Comparison of ENCODE assay signal across 8 mouse cellular contexts in genomic region chr4:57927464-57928205, GRCm38 (mm10). TPM values are rescaled to one million over a fixed set of nuclear protein-coding genes. Genes with fewer than 3 reads are reported as not detected.
DNase-seq lines count a peak whose midpoint lies in the region; ATAC-seq lines count a peak whose summit lies in the region.

No protein-coding gene starts in this region.

- no peak overlapping the region for H3K4me3 ChIP-seq in forebrain, embryonic 13.5 days
- no peak overlapping the region for H3K4me3 ChIP-seq in forebrain, embryonic 11.5 days (ENCODE audit: low read depth, low read length)
- H3K4me3 ChIP-seq in intestine, embryonic 16.5 days (ENCODE audit: low read length) = no peak overlapping the region
- no peak overlapping the region for H3K4me3 ChIP-seq in midbrain, embryonic 14.5 days (replicated peaks; ENCODE audit: low read depth, low read length)

- peak; percentile 63; the same call in 1 of the 2 replicates for ATAC-seq in forebrain, embryonic 13.5 days
- ATAC-seq in forebrain, embryonic 11.5 days (replicated peaks; ENCODE audit: low FRiP score) = no peak
- ATAC-seq in intestine, embryonic 16.5 days = peak; percentile 62
- no peak; the same call in 1 of the 2 replicates for ATAC-seq in midbrain, embryonic 14.5 days (ENCODE audit: low FRiP score, low TSS enrichment)

- H3K27ac ChIP-seq in forebrain, embryonic 13.5 days = no peak overlapping the region
- no peak overlapping the region for H3K27ac ChIP-seq in forebrain, embryonic 11.5 days (ENCODE audit: low read depth, low read length)
- no peak overlapping the region for H3K27ac ChIP-seq in intestine, embryonic 16.5 days (ENCODE audit: low read length)
- no peak overlapping the region for H3K27ac ChIP-seq in midbrain, embryonic 14.5 days (replicated peaks; ENCODE audit: low read depth, low read length)

- WGBS in forebrain, embryonic 13.5 days = 27% methylated on average over 3 of the region's 3 CpGs
- 24% methylated on average over 3 of the region's 3 CpGs for WGBS in forebrain, embryonic 11.5 days
- WGBS in intestine, embryonic 16.5 days = 29% methylated on average over 3 of the region's 3 CpGs
- 30% methylated on average over 3 of the region's 3 CpGs for WGBS in midbrain, embryonic 14.5 days

- no peak overlapping the region for H3K9ac ChIP-seq in forebrain, embryonic 13.5 days
- H3K9ac ChIP-seq in forebrain, embryonic 11.5 days (ENCODE audit: low read length) = no peak overlapping the region
- H3K9ac ChIP-seq in intestine, embryonic 16.5 days (ENCODE audit: low read depth, low read length) = no peak overlapping the region
- no peak overlapping the region for H3K9ac ChIP-seq in midbrain, embryonic 14.5 days (replicated peaks; ENCODE audit: low read length)

- no peaks in the 10 kb centered on the region; the same call in none of the 2 replicates for H3K9me3 ChIP-seq in forebrain, embryonic 13.5 days (replicated peaks)
- H3K9me3 ChIP-seq in forebrain, embryonic 11.5 days (ENCODE audit: control insufficient read depth, low read length) = no peaks in the 10 kb centered on the region
- no peaks in the 10 kb centered on the region for H3K9me3 ChIP-seq in intestine, embryonic 16.5 days (ENCODE audit: control insufficient read depth, low read length)
- H3K9me3 ChIP-seq in midbrain, embryonic 14.5 days (ENCODE audit: control insufficient read depth, low read length) = no peaks in the 10 kb centered on the region

- no peaks in the 10 kb centered on the region for H3K4me1 ChIP-seq in forebrain, embryonic 13.5 days
- no peaks in the 10 kb centered on the region for H3K4me1 ChIP-seq in forebrain, embryonic 11.5 days (replicated peaks; ENCODE audit: control insufficient read depth, insufficient read depth, low read length)
- H3K4me1 ChIP-seq in intestine, embryonic 16.5 days (ENCODE audit: control insufficient read depth, insufficient read depth, low read length) = no peaks in the 10 kb centered on the region
- peaks cover under 1% of the 10 kb centered on the region; the same call in 1 of the 2 replicates for H3K4me1 ChIP-seq in midbrain, embryonic 14.5 days (ENCODE audit: control insufficient read depth, insufficient read depth, low read length)

- DNase-seq in forebrain, embryonic 11.5 days (ENCODE audit: low spot score) = no peak
- DNase-seq in A20 (ENCODE audit: low read depth, low spot score) = peak; percentile 56
- peak; percentile 52 to 73 for DNase-seq in cerebellum, postnatal 10 days
- peak; percentile 86 for DNase-seq in midbrain, embryonic 14.5 days
- no peak for DNase-seq in spleen, postnatal 4 days (ENCODE audit: low spot score in 2 of 2)
- DNase-seq in adrenal gland, adult 2 months = no peak

- no peaks in the 10 kb centered on the region for H3K36me3 ChIP-seq in forebrain, embryonic 13.5 days (ENCODE audit: poor library complexity, severe bottlenecking)
- H3K36me3 ChIP-seq in forebrain, embryonic 11.5 days (ENCODE audit: control insufficient read depth, insufficient read depth, low read length) = no peaks in the 10 kb centered on the region
- no peaks in the 10 kb centered on the region for H3K36me3 ChIP-seq in intestine, embryonic 16.5 days (ENCODE audit: control insufficient read depth, insufficient read depth, low read length)
- H3K36me3 ChIP-seq in midbrain, embryonic 14.5 days (ENCODE audit: control insufficient read depth, insufficient read depth, low read length) = no peaks in the 10 kb centered on the region

- H3K27me3 ChIP-seq in forebrain, embryonic 13.5 days = no peaks in the 10 kb centered on the region
- H3K27me3 ChIP-seq in forebrain, embryonic 11.5 days (ENCODE audit: control insufficient read depth, insufficient read depth, low read length) = no peaks in the 10 kb centered on the region
- no peaks in the 10 kb centered on the region for H3K27me3 ChIP-seq in intestine, embryonic 16.5 days (replicated peaks; ENCODE audit: control insufficient read depth, insufficient read depth, low read length)
- no peaks in the 10 kb centered on the region for H3K27me3 ChIP-seq in midbrain, embryonic 14.5 days (ENCODE audit: control insufficient read depth, insufficient read depth, low read length)

- H3K4me2 ChIP-seq in forebrain, embryonic 13.5 days = no peak overlapping the region
- H3K4me2 ChIP-seq in forebrain, embryonic 11.5 days (ENCODE audit: low read depth, low read length, severe bottlenecking) = no peak overlapping the region
- no peak overlapping the region for H3K4me2 ChIP-seq in intestine, embryonic 16.5 days (ENCODE audit: low read depth, low read length)
- H3K4me2 ChIP-seq in midbrain, embryonic 14.5 days (ENCODE audit: low read length) = no peak overlapping the region

RNA-seq across cellular contexts. Expression of gene D630039A03Rik, which starts 11.5 kb away (rescaled TPM):
- polyA plus RNA-seq in forebrain, embryonic 13.5 days (2015; fragmentation: Nextera tagmentation; extraction: Ambion mirVana) = 0.08 TPM in 1 of 2 replicates, not detected in the other
- not detected in 2 replicates for polyA plus RNA-seq in forebrain, embryonic 11.5 days (2014; fragmentation: Nextera tagmentation; extraction: Ambion mirVana)
- polyA plus RNA-seq in intestine, embryonic 16.5 days (2015; fragmentation: Nextera tagmentation; extraction: Ambion mirVana) = 13.3 and 14.1 TPM in 2 replicates
- 0.09 TPM in 1 of 2 replicates, not detected in the other for polyA plus RNA-seq in midbrain, embryonic 14.5 days (2014; fragmentation: Nextera tagmentation; extraction: Ambion mirVana)
- 10 to 100 TPM; 11.5 to 11.6 TPM for total RNA-seq in adrenal gland, adult 2 months (2021)
- polyA plus RNA-seq in adrenal gland, adult 2 months (2012; rRNA removed) = 3.8 and 4.9 TPM in 2 replicates

RNA-seq across cellular contexts. Expression of gene Txn1, which starts 28.6 kb away (rescaled TPM):
- polyA plus RNA-seq in forebrain, embryonic 13.5 days (2015; fragmentation: Nextera tagmentation; extraction: Ambion mirVana) = 358 and 382 TPM in 2 replicates
- 392 and 414 TPM in 2 replicates for polyA plus RNA-seq in forebrain, embryonic 11.5 days (2014; fragmentation: Nextera tagmentation; extraction: Ambion mirVana)
- polyA plus RNA-seq in intestine, embryonic 16.5 days (2015; fragmentation: Nextera tagmentation; extraction: Ambion mirVana) = 666 and 671 TPM in 2 replicates
- 282 and 334 TPM in 2 replicates for polyA plus RNA-seq in midbrain, embryonic 14.5 days (2014; fragmentation: Nextera tagmentation; extraction: Ambion mirVana)
- 100 to 1,000 TPM; 264 to 311 TPM for total RNA-seq in adrenal gland, adult 2 months (2021)
- 61.2 and 69.7 TPM in 2 replicates for polyA plus RNA-seq in adrenal gland, adult 2 months (2012; rRNA removed)

Comparison
In these comparisons a context has a peak if more than half of its experiments do, and no peak if none do; other contexts are left out.
1. ATAC-seq: peak in forebrain, embryonic 13.5 days (single experiment) and intestine, embryonic 16.5 days (single experiment); none in forebrain, embryonic 11.5 days (single experiment) and midbrain, embryonic 14.5 days (single experiment).
2. DNase-seq: peak in A20 (single experiment), cerebellum, postnatal 10 days (2 of 2) and midbrain, embryonic 14.5 days (single experiment); none in forebrain, embryonic 11.5 days (single experiment), spleen, postnatal 4 days (0 of 2) and adrenal gland, adult 2 months (single experiment).